Mouse (Mus musculus): ENCODE data around the gene Hist2h2ac. TPM values are rescaled to one million over a fixed set of nuclear protein-coding genes. Genes with fewer than 3 reads are reported as not detected.

The Hist2h2ac gene
- total and polyA plus RNA-seq, 2 experiments: 1.6 to 113 TPM

GRCm38 (mm10) chr3:96262216-96262875 is 41.7 kb upstream of the Hist2h2ac start:
- no peaks in the 10 kb centered on the region for H3K27me3 ChIP-seq (ENCODE audit: control insufficient read depth, insufficient read depth, low read length)
- DNase-seq (ENCODE audit: extremely low read depth, low read depth, low spot score): peak; percentile 91
- TF ChIP-seq CTCF (IDR thresholded peaks at IDR 0.05; ENCODE audit: low read depth, low read length) (no peak), POLR2A (IDR thresholded peaks at IDR 0.05; ENCODE audit: extremely low read depth, insufficient read depth, low read length) (peak; percentile 59; the same call in 1 of the 2 replicates)
- peaks cover 9% of the 10 kb centered on the region; the same call in 1 of the 2 replicates for H3K4me1 ChIP-seq (ENCODE audit: control insufficient read depth, insufficient read depth, low read length)
- H3K79me2 ChIP-seq (ENCODE audit: control insufficient read depth, insufficient read depth, low read length): no peaks in the 10 kb centered on the region
- peak overlapping the region; percentile 79 for H3K27ac ChIP-seq (replicated peaks; ENCODE audit: insufficient read depth, low read depth, low read length)
- peak overlapping the region; percentile 74 for H3K4me3 ChIP-seq (ENCODE audit: insufficient read depth, low read depth, low read length)
- no peaks in the 10 kb centered on the region for H3K36me3 ChIP-seq (ENCODE audit: control insufficient read depth, insufficient read depth, low read length)
- peak overlapping the region; percentile 82 for H3K9ac ChIP-seq (ENCODE audit: low read depth, low read length)
- under 1% methylated on average over 19 of the region's 19 CpGs for WGBS

- WGBS: 65% methylated on average over 3 of the region's 3 CpGs
- H3K4me3 ChIP-seq (ENCODE audit: insufficient read depth, low read depth, low read length): no peak overlapping the region
- H3K27me3 ChIP-seq (ENCODE audit: control insufficient read depth, insufficient read depth, low read length): no peaks in the 10 kb centered on the region
- H3K9ac ChIP-seq (ENCODE audit: low read depth, low read length): peak overlapping the region; percentile 53
- peak overlapping the region; percentile 36 for H3K27ac ChIP-seq (replicated peaks; ENCODE audit: insufficient read depth, low read depth, low read length)
- peaks cover 9% of the 10 kb centered on the region; the same call in 1 of the 2 replicates for H3K4me1 ChIP-seq (ENCODE audit: control insufficient read depth, insufficient read depth, low read length)
- H3K36me3 ChIP-seq (ENCODE audit: control insufficient read depth, insufficient read depth, low read length): no peaks in the 10 kb centered on the region
- no peak for DNase-seq (ENCODE audit: extremely low read depth, low read depth, low spot score)
- H3K79me2 ChIP-seq (ENCODE audit: control insufficient read depth, insufficient read depth, low read length): no peaks in the 10 kb centered on the region
- no peak for TF ChIP-seq CTCF (IDR thresholded peaks at IDR 0.05; ENCODE audit: low read depth, low read length)
- TF ChIP-seq POLR2A (IDR thresholded peaks at IDR 0.05; ENCODE audit: extremely low read depth, insufficient read depth, low read length): no peak
These were observed 40.9 kb upstream of the Hist2h2ac start for GRCm38 (mm10) chr3:96261623-96262022.

GRCm38 (mm10) chr3:96260220-96260619 is 39.5 kb upstream of the Hist2h2ac start:
- no peaks in the 10 kb centered on the region for H3K79me2 ChIP-seq (ENCODE audit: control insufficient read depth, insufficient read depth, low read length)
- peaks cover 9% of the 10 kb centered on the region; the same call in 1 of the 2 replicates for H3K4me1 ChIP-seq (ENCODE audit: control insufficient read depth, insufficient read depth, low read length)
- no peaks in the 10 kb centered on the region for H3K27me3 ChIP-seq (ENCODE audit: control insufficient read depth, insufficient read depth, low read length)
- WGBS: 95% methylated on average over 5 of the region's 5 CpGs
- DNase-seq (ENCODE audit: extremely low read depth, low read depth, low spot score): no peak
- TF ChIP-seq CTCF (IDR thresholded peaks at IDR 0.05; ENCODE audit: low read depth, low read length) (no peak), POLR2A (IDR thresholded peaks at IDR 0.05; ENCODE audit: extremely low read depth, insufficient read depth, low read length) (no peak)
- H3K27ac ChIP-seq (replicated peaks; ENCODE audit: insufficient read depth, low read depth, low read length): no peak overlapping the region
- H3K9ac ChIP-seq (ENCODE audit: low read depth, low read length): no peak overlapping the region
- no peaks in the 10 kb centered on the region for H3K36me3 ChIP-seq (ENCODE audit: control insufficient read depth, insufficient read depth, low read length)
- H3K4me3 ChIP-seq (ENCODE audit: insufficient read depth, low read depth, low read length): no peak overlapping the region

- 70% methylated on average over 3 of the region's 3 CpGs for WGBS
- TF ChIP-seq POLR2A (IDR thresholded peaks at IDR 0.05; ENCODE audit: extremely low read depth, insufficient read depth, low read length) (no peak), CTCF (IDR thresholded peaks at IDR 0.05; ENCODE audit: low read depth, low read length) (no peak)
- H3K9ac ChIP-seq (ENCODE audit: low read depth, low read length): no peak overlapping the region
- no peak for DNase-seq (ENCODE audit: extremely low read depth, low read depth, low spot score)
- H3K27ac ChIP-seq (replicated peaks; ENCODE audit: insufficient read depth, low read depth, low read length): no peak overlapping the region
- no peaks in the 10 kb centered on the region for H3K79me2 ChIP-seq (ENCODE audit: control insufficient read depth, insufficient read depth, low read length)
- H3K27me3 ChIP-seq (ENCODE audit: control insufficient read depth, insufficient read depth, low read length): no peaks in the 10 kb centered on the region
- H3K4me3 ChIP-seq (ENCODE audit: insufficient read depth, low read depth, low read length): no peak overlapping the region
- no peaks in the 10 kb centered on the region for H3K36me3 ChIP-seq (ENCODE audit: control insufficient read depth, insufficient read depth, low read length)
- peaks cover 4% of the 10 kb centered on the region; the same call in 1 of the 2 replicates for H3K4me1 ChIP-seq (ENCODE audit: control insufficient read depth, insufficient read depth, low read length)
These were observed 36.5 kb upstream of the Hist2h2ac start for GRCm38 (mm10) chr3:96257190-96257589.

- TF ChIP-seq POLR2A (IDR thresholded peaks at IDR 0.05; ENCODE audit: extremely low read depth, insufficient read depth, low read length) (no peak), CTCF (IDR thresholded peaks at IDR 0.05; ENCODE audit: low read depth, low read length) (no peak)
These were observed 35.4 kb upstream of the Hist2h2ac start for GRCm38 (mm10) chr3:96255926-96256593.

More at GRCm38 (mm10) chr3:96255926-96256593, 35.4 kb upstream of the Hist2h2ac start:
- no peaks in the 10 kb centered on the region; the same call in 1 of the 2 replicates for H3K4me1 ChIP-seq (ENCODE audit: control insufficient read depth, insufficient read depth, low read length)
- DNase-seq (ENCODE audit: extremely low read depth, low read depth, low spot score): no peak
- H3K36me3 ChIP-seq (ENCODE audit: control insufficient read depth, insufficient read depth, low read length): no peaks in the 10 kb centered on the region
- H3K27ac ChIP-seq (replicated peaks; ENCODE audit: insufficient read depth, low read depth, low read length): no peak overlapping the region
- H3K27me3 ChIP-seq (ENCODE audit: control insufficient read depth, insufficient read depth, low read length): no peaks in the 10 kb centered on the region
- no peak overlapping the region for H3K9ac ChIP-seq (ENCODE audit: low read depth, low read length)
- H3K4me3 ChIP-seq (ENCODE audit: insufficient read depth, low read depth, low read length): no peak overlapping the region
- 68% methylated on average over 5 of the region's 5 CpGs for WGBS
- no peaks in the 10 kb centered on the region for H3K79me2 ChIP-seq (ENCODE audit: control insufficient read depth, insufficient read depth, low read length)
